Mouse (Mus musculus) cerebellum, postnatal 10 days (tissue): ENCODE measurements around the gene Lfng.
A peak's percentile ranks its signal among the peaks of the same experiment; 100 is the strongest.

ENCODE experiments used
- DNase-seq, 2 experiments: peaks; one replicate each; pipeline ENCODE4 v3.0.0; 2021; ENCODE audit warnings: mixed read lengths in 2 of 2

Gene Lfng

GRCm38 (mm10) chr5:140616691-140617090, 9.6 kb downstream of the Lfng start:
- no peak for DNase-seq

GRCm38 (mm10) chr5:140617714-140618113, 10.6 kb downstream of the Lfng start:
- DNase-seq = no peak

DNA sequence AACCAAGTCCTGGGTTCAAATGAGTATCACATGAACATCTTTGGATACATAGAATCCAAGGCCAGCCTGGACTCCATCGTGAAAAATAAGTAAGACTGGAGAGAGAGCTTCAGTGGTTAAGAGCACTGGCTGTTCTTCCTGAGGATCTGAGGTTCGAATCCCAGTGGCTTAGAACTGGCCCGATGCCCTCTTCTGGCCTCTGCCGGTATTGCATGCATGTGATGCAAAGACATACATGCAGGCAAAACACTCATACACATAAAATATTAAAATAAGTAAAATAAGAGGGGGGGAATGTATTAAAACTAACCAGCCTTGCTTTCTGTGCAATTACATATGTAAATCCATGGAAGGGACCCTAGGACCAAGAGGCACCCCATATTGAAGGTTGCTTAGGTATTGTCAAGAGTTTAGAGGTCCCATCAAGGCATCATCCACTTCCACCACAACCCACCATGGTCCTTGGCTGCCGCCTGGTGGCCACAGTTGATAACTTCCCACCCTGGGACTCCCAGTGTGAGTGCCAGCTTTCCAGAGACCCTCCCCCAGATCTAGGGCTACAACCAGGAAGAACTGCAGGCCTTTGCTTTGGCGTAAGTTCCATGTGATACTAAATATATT, 12.1 kb downstream of the Lfng start:
- peak; percentile 89 to 91 for DNase-seq

GRCm38 (mm10) chr5:140619895-140620736, 13.0 kb downstream of the Lfng start:
- DNase-seq = no peak

DNA sequence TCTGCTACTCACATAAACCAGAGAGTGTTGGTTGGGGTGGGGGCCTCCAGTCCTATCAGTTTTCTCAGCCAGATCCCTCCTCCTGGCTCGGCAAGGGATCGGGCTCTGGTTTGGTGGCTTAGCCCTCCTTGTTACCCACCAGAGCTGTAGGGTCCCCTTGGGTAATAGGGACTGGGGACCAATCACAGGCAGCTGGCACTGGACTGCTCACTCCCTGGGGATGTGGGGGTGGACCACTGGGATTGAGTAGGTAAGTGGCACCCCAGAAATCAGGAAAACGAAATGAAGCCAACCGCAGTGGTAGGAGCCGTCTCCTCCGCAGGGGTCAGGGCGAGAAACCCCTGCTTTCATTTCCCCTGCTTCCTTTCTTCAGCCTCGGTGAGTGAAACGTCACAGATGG, 14.0 kb downstream of the Lfng start:
- DNase-seq = no peak

DNA sequence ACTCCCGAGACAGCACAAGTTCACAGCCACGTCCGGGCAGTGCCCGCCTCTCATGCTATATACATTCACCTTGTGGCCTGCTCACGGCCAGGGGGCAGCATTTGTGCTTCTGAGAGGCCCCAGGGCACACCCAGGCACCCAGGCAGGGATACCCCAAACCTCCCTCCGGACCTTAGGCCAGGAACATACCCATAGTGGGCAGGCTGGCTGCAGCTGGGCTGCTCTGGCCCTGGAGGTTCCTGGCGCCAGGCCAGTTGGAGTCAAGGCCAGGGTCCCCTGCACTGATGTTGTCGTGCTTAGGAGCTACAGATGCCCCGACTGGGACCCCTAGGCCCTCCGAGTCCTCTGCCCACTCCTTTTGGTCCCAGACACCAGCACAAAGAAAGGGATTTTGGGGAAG, 14.4 kb downstream of the Lfng start:
- DNase-seq = peak; percentile 59 to 62

DNA sequence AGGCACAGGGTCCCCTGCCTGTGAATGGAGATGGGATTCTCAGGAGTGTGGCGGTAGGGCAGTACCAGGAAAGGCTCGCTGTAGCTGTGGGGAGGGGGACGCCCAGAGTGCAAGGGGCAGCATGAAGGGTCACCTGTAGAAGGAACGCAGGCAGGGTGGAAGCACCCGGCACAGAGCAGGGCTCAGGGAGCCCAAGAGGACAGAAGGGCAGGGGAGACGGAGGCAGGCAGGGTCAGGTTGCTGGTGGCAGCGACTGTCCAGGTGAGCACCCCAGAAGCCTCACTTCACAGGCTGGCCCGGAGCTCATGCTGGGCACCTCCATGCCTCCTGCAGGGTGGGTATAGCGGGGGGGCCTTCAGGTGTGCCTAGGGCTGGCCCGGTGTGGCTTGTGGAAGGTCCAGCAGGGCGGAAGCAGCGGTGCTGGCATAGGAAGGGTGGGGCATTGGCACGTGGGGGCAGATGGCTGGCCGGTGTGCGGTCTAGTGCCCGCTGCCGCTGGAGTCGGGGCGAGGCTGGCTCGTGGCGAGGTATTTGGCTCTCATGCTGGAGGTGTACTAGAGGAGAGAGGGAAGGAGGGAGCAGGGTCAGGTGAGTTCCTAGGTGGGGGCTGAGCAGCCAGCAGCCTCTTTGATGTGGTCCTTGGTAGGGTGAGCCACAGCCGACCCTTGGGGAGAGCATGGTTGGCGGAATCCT, 16.0 kb downstream of the Lfng start:
- no peak for DNase-seq

- no peak for DNase-seq
Measured at GRCm38 (mm10) chr5:140623791-140624190, 16.7 kb downstream of the Lfng start.

DNA sequence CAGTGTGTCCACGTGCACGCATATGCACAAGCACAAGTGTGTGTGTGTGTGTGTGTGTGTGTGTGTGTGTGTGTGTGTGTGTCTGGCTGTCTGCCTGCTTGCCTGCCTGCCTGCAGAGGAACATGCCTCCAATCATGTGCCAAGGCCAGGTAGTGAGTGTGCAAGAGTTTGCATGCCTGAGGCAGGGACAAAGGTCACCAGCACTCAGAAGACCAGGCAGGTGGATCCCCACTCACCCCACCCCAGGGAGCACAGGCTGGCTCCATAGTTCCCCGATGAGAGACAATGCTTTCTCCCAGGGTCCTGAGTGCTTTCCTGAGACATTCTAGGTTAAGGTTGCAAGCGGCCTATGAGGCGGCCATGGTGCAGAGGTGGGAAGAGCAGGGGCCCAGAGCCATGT, 17.1 kb downstream of the Lfng start:
- no peak for DNase-seq

- DNase-seq = no peak
Measured at GRCm38 (mm10) chr5:140624961-140625360, 17.8 kb downstream of the Lfng start.

GRCm38 (mm10) chr5:140627580-140627979, 20.5 kb downstream of the Lfng start:
- no peak for DNase-seq

- peak in 1 of 2 experiments; percentile 40 for DNase-seq
Measured at GRCm38 (mm10) chr5:140628995-140629394, 21.9 kb downstream of the Lfng start.

DNA sequence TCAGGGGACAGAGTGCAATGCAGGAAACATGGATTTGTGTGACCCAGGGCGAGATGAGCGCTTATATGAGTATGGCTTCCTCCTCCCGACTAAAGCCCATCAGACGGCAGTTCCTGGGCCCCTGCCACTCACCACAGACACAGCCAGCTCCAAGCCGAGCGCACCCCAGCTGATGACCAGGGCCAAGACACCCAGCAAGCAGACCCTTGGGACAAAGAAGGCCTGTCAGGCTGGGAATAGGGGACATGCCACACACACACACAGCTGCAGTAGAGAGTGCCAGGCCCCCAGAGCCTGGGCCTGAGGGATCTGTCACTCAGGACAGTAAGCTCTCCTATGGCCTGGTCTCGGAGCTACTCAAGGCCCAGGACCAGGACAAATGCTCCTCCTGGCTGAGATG, 26.3 kb downstream of the Lfng start:
- DNase-seq = peak; percentile 26 to 59

- DNase-seq = peak in 1 of 2 experiments; percentile 50
Measured at GRCm38 (mm10) chr5:140634798-140635722, 27.9 kb downstream of the Lfng start.

DNA sequence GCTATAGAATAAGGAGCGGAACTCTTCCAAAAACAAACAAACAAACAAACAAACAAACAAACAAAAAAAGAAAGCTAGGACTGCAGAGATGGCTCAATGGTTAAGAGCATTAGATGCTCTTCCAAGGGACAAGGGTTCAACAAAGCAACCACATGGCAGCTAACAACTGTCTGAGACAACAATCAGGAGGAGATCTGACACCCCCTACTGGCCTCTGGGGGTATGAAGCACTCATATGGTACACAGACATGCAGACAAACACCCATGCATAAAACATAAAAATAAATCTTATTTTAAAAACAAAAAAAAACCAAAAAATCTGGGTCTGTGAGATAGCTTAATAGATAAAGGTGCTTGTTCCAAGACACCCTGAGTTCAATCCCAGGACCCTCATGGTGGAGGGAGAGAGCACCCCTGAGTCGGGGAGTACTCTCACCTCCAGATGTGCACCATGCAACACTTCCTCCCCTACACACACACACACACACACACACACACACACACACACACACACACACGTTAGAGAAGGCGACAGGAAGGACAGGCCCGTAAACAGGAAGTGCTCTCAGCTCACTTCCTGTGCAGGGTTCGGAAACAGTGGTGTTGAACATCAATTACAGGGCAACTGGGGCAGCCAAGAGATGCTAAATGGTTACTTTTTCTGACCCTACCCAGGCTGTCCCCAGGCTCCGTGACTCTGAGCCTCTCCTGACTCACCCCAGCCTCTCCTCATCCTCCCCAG, 29.4 kb downstream of the Lfng start:
- peak in 1 of 2 experiments; percentile 41 for DNase-seq

DNA sequence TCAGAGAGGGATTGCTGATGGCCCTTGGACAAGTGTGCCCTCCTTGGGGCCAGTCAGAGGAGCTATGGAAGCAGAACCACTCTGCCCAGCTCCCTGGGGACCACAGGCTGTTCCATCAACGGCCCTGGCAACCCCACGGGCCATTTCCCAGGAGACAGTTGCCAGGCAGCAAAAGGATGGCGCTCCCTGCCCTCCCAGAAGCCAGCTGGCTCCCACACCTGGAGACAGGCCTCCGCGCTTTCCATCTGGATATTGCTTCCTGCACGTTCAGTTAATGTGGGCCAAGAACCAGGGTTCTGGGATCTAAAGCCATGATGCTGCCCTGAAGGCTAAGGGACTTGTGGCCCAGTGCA, 29.9 kb downstream of the Lfng start:
- peak; percentile 70 to 80 for DNase-seq

DNA sequence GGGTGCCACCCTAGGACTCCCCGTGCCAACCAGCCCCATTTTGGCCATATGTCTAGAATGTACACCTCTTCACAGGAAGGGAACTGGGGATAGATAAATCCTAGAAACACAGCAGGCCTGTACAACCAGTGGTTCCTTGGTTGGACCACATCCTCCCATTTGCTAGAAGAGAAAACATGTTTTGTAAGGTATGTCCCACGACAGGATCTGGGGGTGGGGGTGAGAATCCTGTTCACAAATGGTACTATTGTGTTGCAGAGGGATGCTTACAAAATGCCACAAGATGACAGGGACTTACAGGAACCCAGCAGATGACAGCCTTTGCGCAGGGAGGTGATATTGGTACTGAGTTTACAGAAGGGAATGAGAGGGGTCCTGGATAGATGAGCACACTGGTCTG, 30.9 kb downstream of the Lfng start:
- no peak for DNase-seq

- no peak for DNase-seq
Measured at GRCm38 (mm10) chr5:140638484-140638883, 31.4 kb downstream of the Lfng start.

DNA sequence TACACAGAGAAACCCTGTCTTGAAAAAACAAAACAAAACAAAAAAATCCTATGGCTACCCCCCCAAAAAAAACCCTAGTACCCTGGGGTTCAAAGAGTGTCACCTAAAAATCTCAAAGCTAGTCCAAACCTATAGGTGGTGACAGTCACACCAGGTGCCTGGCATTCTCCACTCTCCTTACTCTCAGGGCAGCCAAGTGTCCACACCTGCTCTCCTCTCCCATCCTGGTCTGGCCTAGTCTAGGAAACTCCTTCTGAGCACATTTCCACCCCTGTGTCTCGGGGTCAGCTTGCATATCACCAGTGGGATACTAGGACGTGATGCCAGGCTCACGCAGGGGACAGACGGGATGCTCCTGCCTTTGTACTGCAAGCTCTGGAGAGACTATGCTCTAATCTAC, 32.2 kb downstream of the Lfng start:
- peak in 1 of 2 experiments; percentile 29 for DNase-seq

DNA sequence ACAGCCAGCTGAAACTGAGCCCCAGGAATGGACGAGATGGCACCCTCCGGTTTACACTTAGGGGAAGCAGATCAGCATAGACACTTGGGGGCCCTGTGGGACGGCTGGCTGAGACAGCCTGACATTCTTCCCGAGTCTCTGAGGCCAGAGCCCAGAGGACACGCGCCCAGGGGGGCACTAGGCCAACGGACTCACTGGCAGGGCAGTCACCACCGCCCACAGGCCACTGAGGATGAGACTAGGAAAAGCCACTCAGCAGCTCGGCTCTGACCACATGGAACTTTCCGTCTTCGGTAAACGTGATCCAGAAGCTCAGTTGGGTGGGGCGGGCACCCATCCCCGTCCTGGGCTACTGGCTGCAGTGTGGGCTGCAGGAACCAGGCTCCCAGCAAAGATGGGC, 32.8 kb downstream of the Lfng start:
- DNase-seq = peak in 1 of 2 experiments; percentile 66

GRCm38 (mm10) chr5:140640812-140641211, 33.7 kb downstream of the Lfng start:
- no peak for DNase-seq
